Mouse (Mus musculus): ENCODE results near the gene Efna1.
A peak's percentile ranks its signal among the peaks of the same experiment; 100 is the strongest.

Gene Efna1

GRCm38 (mm10) chr3:89278643-89279042 lies 2.3 kb downstream of the Efna1 start:
- DNase-seq (ENCODE audit: low spot score in 2 of 2) = no peak

DNA sequence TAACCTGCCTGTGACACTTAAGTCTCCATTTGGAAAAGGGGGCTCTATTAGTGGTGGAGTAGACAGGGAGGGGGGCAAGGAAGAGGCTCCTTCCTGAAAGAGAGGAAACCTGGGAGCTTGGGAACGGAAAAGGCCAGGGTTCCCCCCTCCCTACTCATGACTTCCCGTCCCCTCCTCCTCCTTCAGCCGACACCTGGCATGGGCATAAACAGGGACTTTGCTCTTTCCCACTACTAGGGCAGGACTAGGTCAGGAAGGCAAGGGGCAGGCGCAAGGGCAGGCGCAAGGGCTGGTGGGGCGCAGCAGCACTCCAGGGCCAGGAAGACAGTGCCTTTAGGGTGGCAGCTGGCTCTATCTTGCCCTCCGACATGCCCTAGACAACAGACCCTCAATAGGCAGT lies 2.8 kb downstream of the Efna1 start:
- peak; percentile 85 to 90 for DNase-seq (ENCODE audit: low spot score in 2 of 2)

GRCm38 (mm10) chr3:89277281-89278021 lies 3.5 kb downstream of the Efna1 start:
- peak; percentile 58 to 62 for DNase-seq (ENCODE audit: low spot score in 2 of 2)

GRCm38 (mm10) chr3:89276061-89276460 lies 4.9 kb downstream of the Efna1 start:
- no peak for DNase-seq (ENCODE audit: low spot score in 2 of 2)

DNA sequence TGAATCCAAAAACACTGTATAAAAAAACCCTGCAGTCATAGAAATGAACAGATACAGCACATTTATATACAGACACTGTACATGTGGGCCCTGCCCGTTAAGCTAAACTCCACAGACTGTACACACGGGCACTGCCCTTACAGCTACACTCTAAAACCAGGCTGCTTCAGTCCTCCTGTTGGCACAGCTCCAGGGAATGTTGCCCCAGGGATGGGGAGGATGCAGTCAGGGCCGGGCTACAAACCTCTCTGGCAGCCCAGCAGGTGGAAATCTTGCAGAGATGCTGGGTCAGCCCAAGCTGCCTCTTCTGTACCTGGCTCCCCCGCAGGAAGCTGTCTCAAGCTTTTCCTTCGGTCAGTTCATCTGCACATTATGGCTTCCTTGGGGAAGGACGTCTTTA lies 9.2 kb downstream of the Efna1 start:
- no peak for DNase-seq (ENCODE audit: low spot score in 2 of 2)

GRCm38 (mm10) chr3:89270891-89271290 lies 10.1 kb downstream of the Efna1 start:
- peak; percentile 64 for DNase-seq (ENCODE audit: low spot score in 2 of 2)

DNA sequence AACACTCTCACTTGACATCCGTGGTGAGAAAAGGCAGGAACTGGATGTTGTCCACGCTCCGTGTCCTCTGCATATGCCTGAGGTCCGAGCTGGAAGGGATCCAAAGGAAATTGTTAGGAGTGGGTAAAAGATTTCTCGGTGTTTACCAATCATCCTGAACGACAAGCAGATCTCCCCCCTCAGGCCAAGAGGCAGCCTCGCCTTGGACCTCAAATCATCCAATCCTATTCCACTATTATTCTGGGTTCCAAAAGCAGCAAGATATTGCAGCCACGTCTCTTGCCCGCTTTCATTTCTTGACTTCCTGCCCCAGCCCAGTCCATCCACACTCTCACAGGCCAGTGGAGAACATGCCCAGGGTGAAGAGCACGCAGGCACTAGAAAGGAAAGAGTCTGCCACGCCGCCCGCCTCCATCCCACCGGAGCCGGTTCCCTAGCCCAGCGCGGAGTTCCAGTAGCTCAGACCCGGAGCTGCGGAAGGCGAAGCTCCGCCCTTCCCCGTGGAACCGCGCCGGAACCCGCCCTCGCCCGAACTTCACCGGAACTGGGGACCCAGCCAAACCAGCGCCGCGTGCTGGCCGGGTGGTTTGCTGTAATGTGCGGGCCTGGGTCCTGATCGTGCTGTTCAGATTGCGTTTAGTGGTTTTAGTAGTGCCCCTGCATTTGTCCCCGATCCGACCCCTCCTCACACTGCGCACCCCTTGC lies 10.7 kb downstream of the Efna1 start, which contains the start of gene Slc50a1:
Slc50a1 (minus strand) TSS at position 520 of the 705 bp plus-strand sequence.
- peak; percentile 87 to 89 for DNase-seq (ENCODE audit: low spot score in 2 of 2)

DNA sequence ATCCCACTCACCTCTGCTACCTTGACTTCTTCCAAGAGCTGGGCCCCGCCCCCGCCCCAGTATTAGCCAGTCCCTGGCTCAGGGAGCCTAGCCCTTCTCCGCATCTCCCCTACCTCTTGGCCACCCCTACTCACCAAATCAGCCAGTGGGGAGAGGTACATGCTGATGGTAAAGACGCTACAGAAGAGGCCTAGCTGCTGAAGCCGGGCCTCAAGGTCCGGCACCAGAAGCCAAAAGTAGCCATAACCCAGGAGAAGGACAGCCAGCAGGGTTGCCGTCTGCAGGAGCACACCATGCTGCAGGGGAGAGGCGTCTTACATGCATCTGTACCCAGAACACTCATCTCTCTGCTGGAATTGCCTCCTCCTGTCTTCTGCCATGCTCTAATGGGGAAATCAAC lies 12.0 kb downstream of the Efna1 start:
- no peak for DNase-seq (ENCODE audit: low spot score in 2 of 2)

GRCm38 (mm10) chr3:89266439-89266893 lies 14.5 kb downstream of the Efna1 start:
- DNase-seq (ENCODE audit: low spot score in 2 of 2) = peak; percentile 74 to 82

DNA sequence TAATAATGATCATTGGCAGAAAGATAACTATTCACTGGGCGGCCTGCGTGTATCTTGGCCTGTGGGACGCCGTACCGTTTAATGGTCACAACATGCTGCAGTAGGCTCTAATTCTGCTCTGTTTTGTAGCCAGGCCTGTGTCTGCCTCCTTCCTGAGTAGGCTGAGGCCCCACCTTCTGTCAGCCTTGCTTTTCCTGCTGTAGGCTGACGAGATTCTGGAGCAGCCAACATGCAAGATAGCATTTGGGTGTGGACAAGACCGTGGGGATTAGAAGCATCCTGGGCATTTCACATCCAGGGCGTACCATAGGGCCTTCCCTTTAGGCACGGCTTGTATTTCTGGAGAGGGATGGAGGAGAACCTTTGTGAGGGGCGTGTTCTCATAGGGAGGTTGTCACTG lies 18.5 kb downstream of the Efna1 start:
- peak; percentile 63 to 76 for DNase-seq (ENCODE audit: low spot score in 2 of 2)

- no peak for DNase-seq (ENCODE audit: low spot score in 2 of 2)
Observed at GRCm38 (mm10) chr3:89260211-89260610, 20.7 kb downstream of the Efna1 start.

DNA sequence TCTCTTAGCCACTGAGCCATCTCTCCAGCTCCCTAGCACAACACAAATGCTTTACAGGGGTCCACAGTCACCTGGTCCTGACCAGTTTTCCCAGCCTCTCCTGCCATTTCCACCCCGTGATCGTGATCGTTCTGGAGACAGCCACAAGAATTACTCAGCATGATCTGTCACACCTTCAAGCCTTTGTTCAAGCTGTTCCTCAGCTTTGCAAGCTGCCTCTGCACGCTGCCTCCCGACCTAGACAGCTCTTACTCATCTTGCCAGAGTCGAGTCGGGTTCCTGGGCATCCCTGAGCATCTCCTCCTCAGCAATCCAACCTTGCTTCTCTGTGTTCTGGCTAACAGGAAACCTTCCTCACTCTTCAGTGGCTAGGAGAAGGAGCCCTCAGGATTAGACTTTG lies 21.9 kb downstream of the Efna1 start, which contains the start of gene Dpm3:
Dpm3 (plus strand) TSS at position 283 of the 400 bp plus-strand sequence.
- DNase-seq (ENCODE audit: low spot score in 2 of 2) = no peak

GRCm38 (mm10) chr3:89256177-89256576 lies 24.8 kb downstream of the Efna1 start:
- peak; percentile 52 to 62 for DNase-seq (ENCODE audit: low spot score in 2 of 2)

DNA sequence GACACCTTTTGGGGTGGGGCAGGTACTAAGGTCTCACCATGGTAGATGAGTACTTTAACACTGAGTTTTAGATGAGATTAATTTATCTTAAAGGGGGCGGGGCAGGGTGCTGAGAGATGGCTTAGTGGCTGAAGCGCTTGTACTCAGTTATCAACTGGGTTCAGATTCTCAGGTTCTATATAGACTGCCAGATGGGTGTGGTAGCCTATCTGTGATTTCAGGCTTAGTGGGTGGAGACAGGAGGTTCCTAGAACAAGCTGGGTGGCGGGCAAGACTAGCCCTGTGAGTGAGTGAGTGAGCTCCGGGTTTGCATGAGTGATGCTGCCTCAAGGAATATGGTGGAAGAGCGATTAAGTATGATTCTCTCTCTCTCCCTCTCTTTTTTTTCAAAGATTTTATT lies 25.9 kb downstream of the Efna1 start:
- no peak for DNase-seq (ENCODE audit: low spot score in 2 of 2)

- peak; percentile 86 to 92 for DNase-seq (ENCODE audit: low spot score in 2 of 2)
Observed at GRCm38 (mm10) chr3:89251365-89251895, 29.5 kb downstream of the Efna1 start.

DNA sequence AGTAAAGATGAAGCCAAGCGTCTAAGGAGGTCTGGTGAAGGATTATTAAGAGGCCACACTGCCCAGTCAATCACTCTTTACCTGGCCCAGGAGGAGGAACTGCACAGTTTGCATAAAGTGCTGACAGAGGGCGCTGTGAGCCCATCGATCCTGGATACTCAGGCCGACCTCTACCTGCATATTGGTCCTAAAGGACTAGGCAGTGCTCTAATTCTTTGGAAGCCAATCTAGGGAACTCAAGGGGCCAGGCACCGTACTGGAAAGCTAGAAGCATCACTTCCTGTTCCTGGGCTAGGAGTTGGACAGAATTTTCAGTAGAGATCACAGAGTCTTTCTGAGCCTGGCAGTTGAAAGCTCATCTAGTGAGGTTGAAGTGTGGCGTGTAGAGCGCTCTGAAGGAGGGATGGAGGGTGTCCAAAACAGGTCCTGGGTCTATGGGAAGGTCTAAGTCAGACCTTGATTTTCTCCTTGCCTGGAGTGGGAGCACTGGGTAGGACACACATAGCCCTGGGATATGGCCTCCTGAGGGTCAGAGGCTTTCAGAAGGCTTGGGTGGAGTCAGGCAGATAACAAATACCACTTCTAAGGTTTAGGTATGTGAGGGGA lies 30.4 kb downstream of the Efna1 start:
- peak; percentile 77 to 84 for DNase-seq (ENCODE audit: low spot score in 2 of 2)

GRCm38 (mm10) chr3:89247466-89247865 lies 33.5 kb downstream of the Efna1 start:
- no peak for DNase-seq (ENCODE audit: low spot score in 2 of 2)

DNA sequence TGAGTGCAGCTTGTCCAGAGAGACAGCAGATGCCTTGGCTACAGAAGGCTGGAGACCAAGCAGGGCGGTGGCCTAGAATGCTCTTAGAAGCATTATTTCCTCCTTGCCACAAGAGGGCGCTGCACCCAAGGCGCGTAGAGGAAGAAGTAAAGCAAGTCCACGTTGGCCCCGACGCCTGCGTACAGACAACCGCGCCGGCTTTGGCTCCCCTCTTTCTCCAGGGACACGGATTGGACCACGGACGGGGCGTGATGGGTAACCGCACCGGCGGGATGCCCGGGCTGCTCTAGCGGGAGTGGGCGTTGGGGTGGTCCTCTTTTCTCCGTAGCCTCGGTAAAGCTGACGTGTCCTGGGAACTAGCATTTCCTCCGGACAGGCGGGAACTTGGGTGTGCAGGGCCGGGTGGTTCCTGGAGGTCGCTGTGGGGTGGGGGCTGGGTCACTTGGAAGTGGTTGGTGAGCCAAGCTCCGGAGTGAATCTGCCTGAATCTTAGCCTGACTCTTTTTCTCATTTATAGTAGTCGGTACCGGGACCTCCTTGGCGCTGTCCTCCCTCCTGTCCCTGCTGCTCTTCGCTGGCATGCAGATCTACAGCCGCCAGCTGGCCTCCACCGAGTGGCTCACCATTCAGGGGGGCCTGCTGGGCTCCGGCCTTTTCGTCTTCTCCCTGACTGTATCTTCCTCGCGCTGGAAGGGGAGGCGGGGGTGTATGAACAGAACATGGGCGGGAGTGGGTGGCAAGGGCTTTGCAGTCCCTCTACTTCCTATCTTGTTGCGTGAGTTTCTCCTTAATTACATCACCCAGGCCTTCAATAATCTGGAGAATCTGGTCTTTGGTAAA lies 34.5 kb downstream of the Efna1 start, which contains the start of gene Trim46:
Trim46 (minus strand) TSS at position 49 of the 840 bp plus-strand sequence.
- DNase-seq (ENCODE audit: low spot score in 2 of 2) = peak; percentile 87 to 91

DNA sequence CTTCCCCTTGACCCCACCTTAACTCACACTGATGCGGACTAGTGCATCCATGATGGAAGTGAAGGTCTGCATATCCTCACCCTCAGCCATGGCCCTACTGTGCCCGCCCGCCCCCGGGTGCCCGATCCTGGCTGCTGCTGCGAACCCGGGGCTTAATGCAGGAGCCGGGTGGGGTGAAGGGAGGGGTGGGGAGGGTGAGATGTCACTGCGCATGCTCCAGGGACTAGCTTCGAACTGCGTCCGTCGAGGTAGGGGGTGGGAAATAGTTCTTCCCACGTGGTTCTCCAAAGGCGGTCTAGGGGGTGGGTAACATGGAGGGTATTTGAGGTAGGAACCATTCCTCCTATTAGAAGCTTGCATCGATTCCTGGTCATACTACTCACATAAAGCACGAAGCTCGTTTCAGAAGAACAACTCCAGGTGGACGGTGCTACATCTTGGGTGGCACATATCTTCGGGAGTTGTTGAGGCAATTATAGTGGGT lies 35.2 kb downstream of the Efna1 start, which contains the start of gene Krtcap2:
Krtcap2 (plus strand) TSS at position 279 of the 484 bp plus-strand sequence.
- peak in 1 of 2 experiments; percentile 46 for DNase-seq (ENCODE audit: low spot score in 2 of 2)

DNA sequence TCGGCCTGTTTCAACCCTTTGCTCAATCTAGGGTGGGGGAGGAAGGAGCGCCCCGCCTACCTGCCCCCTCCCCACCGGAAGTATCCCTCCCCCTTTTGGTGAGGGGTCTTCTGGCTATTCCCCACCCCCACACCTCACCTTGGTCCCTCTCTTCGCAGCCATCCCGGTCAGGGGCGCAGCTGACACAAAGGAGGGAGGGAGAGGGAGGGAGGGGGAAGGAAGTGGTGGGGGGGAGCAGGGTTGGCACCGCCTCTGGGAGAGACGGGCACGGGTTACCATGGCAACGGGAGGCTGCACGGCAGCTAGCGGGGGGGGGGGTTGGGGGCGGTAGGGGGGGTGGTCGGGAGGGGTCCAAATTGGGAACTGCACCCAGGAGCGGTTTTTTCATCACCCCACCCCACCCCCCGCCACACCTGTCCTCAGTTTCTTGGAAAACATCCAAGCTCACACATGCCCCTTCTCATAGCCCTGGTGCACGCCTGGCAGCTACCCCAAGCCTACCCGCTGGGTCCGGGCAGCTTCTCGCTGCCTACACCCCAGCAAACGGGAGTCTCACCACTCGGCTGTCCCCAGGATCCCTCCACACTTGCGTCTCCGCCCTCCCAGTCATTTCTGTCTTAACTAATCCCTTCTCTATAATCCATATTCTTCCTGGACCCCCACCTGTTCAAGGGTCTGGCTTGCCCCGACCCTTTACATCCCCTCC lies 35.8 kb downstream of the Efna1 start:
- no peak for DNase-seq (ENCODE audit: low spot score in 2 of 2)

Measured in heart, adult 9 months (tissue).